Mouse (Mus musculus): ENCODE measurements around the gene Wdr20. TPM values are rescaled to one million over a fixed set of nuclear protein-coding genes. Genes with fewer than 3 reads are reported as not detected.

Wdr20 gene
- total RNA-seq (2023) = 10 to 100 TPM; 37.8 to 55.3 TPM

DNA sequence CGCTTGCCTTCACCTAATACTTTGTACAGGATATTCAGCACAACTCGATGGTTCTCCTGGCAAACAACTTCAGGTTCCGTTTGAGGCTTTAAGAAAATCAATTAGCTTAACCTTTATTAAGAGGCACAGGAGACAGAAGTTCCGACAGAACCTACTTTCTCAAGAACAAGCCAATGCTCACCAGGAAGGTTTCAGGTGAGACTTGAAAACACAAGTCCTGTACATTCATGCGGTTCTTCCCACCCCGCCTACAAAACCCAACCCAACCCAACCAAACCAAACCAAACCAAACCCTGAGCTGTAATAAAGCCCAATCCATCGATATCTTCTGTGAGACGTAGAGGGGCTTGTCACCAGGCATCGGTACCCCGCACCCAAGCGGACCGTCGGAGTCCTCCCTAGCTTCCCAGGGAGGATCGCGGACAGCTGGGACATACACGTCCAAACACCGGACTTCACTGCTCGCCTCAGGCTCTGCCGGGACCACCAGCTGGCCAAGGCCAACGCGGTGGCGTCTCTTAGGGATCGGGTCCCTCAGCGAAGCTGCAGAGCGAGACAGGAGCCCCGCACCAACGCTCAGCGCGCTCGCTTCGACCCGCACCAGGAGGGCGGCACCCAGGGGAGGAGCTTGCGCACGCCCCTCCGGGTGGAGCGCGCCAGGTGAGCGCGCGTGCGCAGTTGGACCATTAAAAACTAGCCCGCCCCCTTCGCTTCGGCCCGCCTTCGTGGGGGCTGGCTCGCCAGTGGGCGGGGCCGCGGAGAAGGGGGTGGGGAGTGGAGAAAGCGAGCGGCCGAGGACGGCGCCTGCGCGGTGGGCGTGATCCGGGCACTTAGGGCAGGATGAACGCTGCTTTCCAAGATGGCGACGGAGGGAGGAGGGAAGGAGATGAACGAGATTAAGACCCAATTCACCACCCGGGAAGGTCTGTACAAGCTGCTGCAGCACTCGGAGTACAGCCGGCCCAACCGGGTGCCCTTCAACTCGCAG is at the start of gene Wdr20:
Wdr20 (plus strand) TSS at position 775 of the 988 bp plus-strand sequence.

DNA sequence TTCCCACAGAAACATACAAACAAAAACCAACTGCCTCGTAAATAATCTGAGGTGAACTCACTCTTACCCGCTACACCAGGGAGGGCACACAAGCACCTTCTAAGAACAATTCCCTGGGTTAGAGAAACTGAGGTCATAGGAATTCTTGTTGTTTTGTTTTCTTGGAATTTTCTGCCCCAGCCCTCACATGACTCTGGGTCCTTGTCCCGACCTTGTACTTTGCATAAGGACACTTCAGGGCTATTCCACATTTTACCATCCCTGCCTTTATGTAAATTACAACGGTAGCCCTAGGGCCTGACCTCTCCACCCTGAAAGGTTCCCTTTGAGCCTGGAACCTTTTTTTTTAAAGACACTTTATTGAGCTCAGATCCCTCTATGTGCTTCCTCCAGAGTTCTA is 35.2 kb upstream of the Wdr20 start, which contains the start of gene Hsp90aa1:
Hsp90aa1 (minus strand) TSS at position 173 of the 400 bp plus-strand sequence.

DNA sequence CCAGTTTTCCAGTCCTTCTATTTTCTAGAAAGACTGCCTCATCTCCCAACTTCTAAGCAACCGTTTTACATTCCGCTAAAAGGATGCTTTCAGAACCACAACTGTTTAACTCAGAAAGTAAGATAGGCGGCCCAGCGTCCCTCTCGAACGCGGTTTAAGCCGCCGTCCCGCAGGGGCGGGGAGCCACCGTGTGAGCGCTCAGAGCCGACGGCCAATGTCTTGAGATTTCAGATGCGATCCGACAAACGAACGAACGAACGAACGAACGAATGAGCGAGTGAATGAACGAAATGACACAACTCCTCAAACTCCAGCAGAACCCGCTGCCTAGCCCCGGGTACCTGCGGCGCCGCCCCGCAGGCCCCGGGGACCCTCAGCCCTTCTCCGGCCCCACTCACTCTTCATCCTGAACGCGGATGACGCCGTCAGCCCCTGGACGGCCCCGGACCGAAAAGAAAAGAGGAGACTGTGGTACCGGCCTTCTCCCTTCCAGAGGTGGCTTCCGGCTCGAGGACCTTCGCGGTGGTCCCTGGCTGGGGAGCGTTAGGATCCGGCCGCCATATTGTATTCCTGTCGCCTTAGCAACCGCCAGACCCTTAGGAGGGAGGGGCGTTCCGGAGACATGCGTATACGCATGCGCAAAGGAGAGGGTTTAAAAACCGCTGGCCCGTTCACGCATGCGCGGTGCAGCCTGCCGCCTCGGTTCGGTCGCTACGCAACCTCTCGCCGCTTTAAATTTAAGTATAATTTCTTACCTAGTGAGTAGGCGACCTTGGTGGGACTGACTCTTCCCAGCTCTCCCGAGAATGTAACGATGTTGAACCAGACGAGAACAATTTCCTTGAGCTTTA is 102.8 kb downstream of the Wdr20 start, which contains the start of gene Mok:
Mok (minus strand) TSS at position 592 of the 851 bp plus-strand sequence.

DNA sequence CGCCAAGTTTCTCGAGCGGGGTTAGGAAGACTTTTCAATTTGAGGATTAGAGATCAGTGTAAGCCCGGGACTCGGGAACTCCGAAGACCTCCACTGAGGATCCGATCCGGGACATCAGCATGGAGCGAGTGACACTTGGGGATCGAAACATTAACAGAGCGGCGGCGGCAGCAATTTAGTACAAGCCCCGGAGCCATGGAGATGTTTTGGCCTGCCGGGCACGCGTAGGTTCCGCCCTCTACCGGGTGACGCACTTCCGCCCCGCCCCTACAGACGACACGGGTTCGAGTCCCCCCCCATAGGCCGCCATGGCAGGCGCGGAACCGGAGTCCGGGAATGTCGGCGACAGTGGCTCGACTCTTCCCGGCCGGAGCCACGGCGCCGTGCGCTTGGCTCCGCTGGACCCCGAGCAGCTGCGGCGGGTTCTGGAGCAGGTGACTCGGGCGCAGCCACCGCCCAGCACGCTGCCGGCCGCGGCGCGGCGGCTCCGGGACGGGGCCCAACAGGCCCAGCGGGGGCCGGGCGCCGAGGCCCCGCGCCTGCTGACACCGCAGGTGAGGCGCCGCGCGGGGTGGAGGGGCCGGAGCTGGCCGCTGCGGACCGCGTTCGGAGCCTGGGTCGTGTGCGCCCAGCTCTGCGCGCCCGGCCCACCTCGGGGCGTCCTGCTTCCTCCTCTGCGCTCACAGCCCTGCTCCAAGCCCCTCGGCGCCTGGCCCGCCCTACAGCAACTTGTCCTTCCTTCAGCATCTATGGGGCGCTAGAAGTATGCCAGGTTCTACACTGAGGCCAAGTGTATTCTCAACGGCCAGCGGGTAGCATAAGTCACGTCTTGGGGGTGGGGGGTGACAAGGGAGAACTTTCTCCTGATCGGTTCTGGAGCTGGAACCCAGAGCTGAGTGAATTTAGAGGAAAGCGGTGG is 112.5 kb downstream of the Wdr20 start, which contains the start of gene Zfp839:
Zfp839 (plus strand) TSS at position 244 of the 919 bp plus-strand sequence.

Other genes starting within 250 kb of the Wdr20 start
- gene Dync1h1, start 136.5 kb upstream of the Wdr20 start, total RNA-seq (2023) = 100 to 1,000 TPM; 165 to 192 TPM
- gene 1700001K19Rik, start 55.3 kb upstream of the Wdr20 start, total RNA-seq (2023) = not detected
- 100 to 1,000 TPM; 275 to 298 TPM for gene Hsp90aa1, start 35.2 kb upstream of the Wdr20 start, total RNA-seq (2023)
- gene Mok, start 103.0 kb downstream of the Wdr20 start, total RNA-seq (2023) = under 1 TPM; 0.67 to 0.97 TPM
- gene Zfp839, start 112.3 kb downstream of the Wdr20 start, total RNA-seq (2023) = 10 to 100 TPM; 12.9 to 16.3 TPM
- 10 to 100 TPM; 21.3 to 28.6 TPM for gene Cinp, start 151.2 kb downstream of the Wdr20 start, total RNA-seq (2023)
- gene Tecpr2, start 151.3 kb downstream of the Wdr20 start, total RNA-seq (2023) = 10 to 100 TPM; 11.9 to 13.1 TPM
- gene Ankrd9, start 241.1 kb downstream of the Wdr20 start, total RNA-seq (2023) = 1 to 10 TPM; 5.0 to 9.4 TPM